ENCODE assay signal across 23 mouse cellular contexts in the genomic region with DNA sequence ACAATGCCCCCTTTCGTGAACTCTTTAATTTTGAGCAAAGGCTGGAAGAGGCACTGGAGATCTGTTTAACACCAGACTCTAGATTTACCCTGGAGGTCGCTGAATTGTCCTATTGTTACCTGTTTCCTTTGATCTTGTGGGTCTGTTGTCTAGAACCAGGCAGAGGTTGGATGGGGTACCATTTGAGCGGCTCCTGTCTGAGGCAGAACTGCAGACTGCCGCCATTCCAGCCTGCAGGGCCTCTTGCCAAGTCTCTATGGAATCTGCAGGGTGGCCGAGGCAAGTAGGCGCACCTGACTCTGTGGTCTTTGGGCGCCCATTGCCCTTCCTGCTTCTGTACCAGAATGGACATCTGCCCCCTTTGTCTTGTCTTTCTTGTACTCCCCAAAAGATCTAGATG. TPM values are rescaled to one million over a fixed set of nuclear protein-coding genes. Genes with fewer than 3 reads are reported as not detected.
A peak's percentile ranks its signal among the peaks of the same experiment; 100 is the strongest.
DNase-seq lines count a peak whose midpoint lies in the region; ATAC-seq lines count a peak whose summit lies in the region.
"Had no signal": no experiment of that assay in that cellular context is flagged by ENCODE, and none has a peak within 500 bp of the region (broad histone marks: within the 10 kb centered on the region; RNA-seq: fewer than 3 reads in every experiment).

No protein-coding gene starts in this region.

- peak; percentile 2 for DNase-seq in embryo, embryonic 10 days (ENCODE audit: low spot score)
- DNase-seq in embryo, embryonic 10.5 days (ENCODE audit: low spot score) = no peak
- peak; percentile 23 for DNase-seq in liver, embryonic 11.5 days (ENCODE audit: low spot score)
- peak; percentile 20 for DNase-seq in R1 (ENCODE audit: low read depth, low spot score)
- DNase-seq in limb, embryonic 11.5 days (ENCODE audit: low spot score) = peak; percentile 19
- no peak for DNase-seq in cerebellum, adult 11 months
- DNase-seq: adrenal gland, adult 2 months; adrenal gland, postnatal 14 days; cerebellum, adult 11-12 months; cerebellum, adult 8-10 months; cerebellum, postnatal 36 days; gastrocnemius, postnatal 10 days; gastrocnemius, postnatal 36 days; heart, postnatal 36 days had no signal

- no peak overlapping the region for H3K27ac ChIP-seq in liver, embryonic 11.5 days (ENCODE audit: low read depth, low read length)
- no peak overlapping the region for H3K27ac ChIP-seq in liver, embryonic 12.5 days
- no peak overlapping the region for H3K27ac ChIP-seq in limb, embryonic 11.5 days (replicated peaks; ENCODE audit: low read depth, low read length)
- H3K27ac ChIP-seq: embryonic facial prominence, embryonic 12.5 days; embryonic facial prominence, embryonic 15.5 days; forebrain, embryonic 12.5 days; hindbrain, embryonic 10.5 days; hindbrain, embryonic 13.5 days had no signal

- 73% methylated on average over 7 of the region's 7 CpGs for WGBS in liver, embryonic 11.5 days
- 50% methylated on average over 7 of the region's 7 CpGs for WGBS in liver, embryonic 12.5 days (ENCODE audit: insufficient replicate concordance)
- WGBS in limb, embryonic 11.5 days = 66% methylated on average over 7 of the region's 7 CpGs

- no peak overlapping the region; the same call in 1 of the 2 replicates for H3K4me2 ChIP-seq in liver, embryonic 11.5 days
- H3K4me2 ChIP-seq in liver, embryonic 12.5 days = no peak overlapping the region
- H3K4me2 ChIP-seq in limb, embryonic 11.5 days (ENCODE audit: low read depth, severe bottlenecking) = no peak overlapping the region
- H3K4me2 ChIP-seq: embryonic facial prominence, embryonic 12.5 days; embryonic facial prominence, embryonic 15.5 days; forebrain, embryonic 12.5 days; heart, embryonic 11.5 days; hindbrain, embryonic 13.5 days had no signal

- H3K4me1 ChIP-seq in liver, embryonic 11.5 days (replicated peaks; ENCODE audit: control insufficient read depth, insufficient read depth, low read length) = peaks cover 22% of the 10 kb centered on the region
- peaks cover 43% of the 10 kb centered on the region for H3K4me1 ChIP-seq in liver, embryonic 12.5 days
- 0 out of 2 replicates have a peak, but pooled peaks cover 4% of the 10 kb centered on the region for H3K4me1 ChIP-seq in limb, embryonic 11.5 days (ENCODE audit: control insufficient read depth, insufficient read depth, low read length)

- H3K9ac ChIP-seq in liver, embryonic 11.5 days (ENCODE audit: low read depth, low read length) = no peak overlapping the region
- no peak overlapping the region for H3K9ac ChIP-seq in liver, embryonic 12.5 days
- no peak overlapping the region for H3K9ac ChIP-seq in limb, embryonic 11.5 days (ENCODE audit: low read length)
- H3K9ac ChIP-seq: embryonic facial prominence, embryonic 12.5 days; embryonic facial prominence, embryonic 15.5 days; forebrain, embryonic 12.5 days; hindbrain, embryonic 13.5 days had no signal

- peaks cover 30% of the 10 kb centered on the region for H3K27me3 ChIP-seq in liver, embryonic 11.5 days (replicated peaks; ENCODE audit: control insufficient read depth, insufficient read depth, low read length)
- peaks cover 93% of the 10 kb centered on the region for H3K27me3 ChIP-seq in liver, embryonic 12.5 days (replicated peaks)
- H3K27me3 ChIP-seq in limb, embryonic 11.5 days (ENCODE audit: control insufficient read depth, insufficient read depth, low read length) = peaks cover 27% of the 10 kb centered on the region

- H3K36me3 ChIP-seq in liver, embryonic 11.5 days (ENCODE audit: control insufficient read depth, insufficient read depth, low read length) = no peaks in the 10 kb centered on the region
- H3K36me3 ChIP-seq in liver, embryonic 12.5 days = no peaks in the 10 kb centered on the region
- no peaks in the 10 kb centered on the region for H3K36me3 ChIP-seq in limb, embryonic 11.5 days (ENCODE audit: control insufficient read depth, insufficient read depth, low read length)
- H3K36me3 ChIP-seq: embryonic facial prominence, embryonic 12.5 days; embryonic facial prominence, embryonic 15.5 days; forebrain, embryonic 12.5 days; hindbrain, embryonic 10.5 days; hindbrain, embryonic 13.5 days had no signal

- H3K9me3 ChIP-seq in liver, embryonic 11.5 days (ENCODE audit: control insufficient read depth, low read length) = no peaks in the 10 kb centered on the region
- H3K9me3 ChIP-seq in liver, embryonic 12.5 days (replicated peaks) = no peaks in the 10 kb centered on the region
- no peaks in the 10 kb centered on the region for H3K9me3 ChIP-seq in limb, embryonic 11.5 days (ENCODE audit: control insufficient read depth, low read length)
- H3K9me3 ChIP-seq: embryonic facial prominence, embryonic 12.5 days; embryonic facial prominence, embryonic 15.5 days; forebrain, embryonic 12.5 days; hindbrain, embryonic 10.5 days; hindbrain, embryonic 13.5 days had no signal

- no peak overlapping the region for H3K4me3 ChIP-seq in liver, embryonic 11.5 days (ENCODE audit: low read depth, low read length)
- no peak overlapping the region for H3K4me3 ChIP-seq in liver, embryonic 12.5 days
- no peak overlapping the region for H3K4me3 ChIP-seq in limb, embryonic 11.5 days (ENCODE audit: low read depth, low read length)
- H3K4me3 ChIP-seq: embryonic facial prominence, embryonic 12.5 days; embryonic facial prominence, embryonic 15.5 days; forebrain, embryonic 12.5 days; hindbrain, embryonic 10.5 days; hindbrain, embryonic 13.5 days had no signal

- ATAC-seq in liver, embryonic 11.5 days (replicated peaks; ENCODE audit: low FRiP score) = no peak
- ATAC-seq in liver, embryonic 12.5 days = no peak
- no peak for ATAC-seq in limb, embryonic 11.5 days (ENCODE audit: insufficient number of reproducible peaks, low FRiP score, low TSS enrichment, low read depth)
- ATAC-seq: forebrain, embryonic 16.5 days; hindbrain, embryonic 16.5 days had no signal

RNA-seq across cellular contexts. Expression of a gene that starts 36.8 kb away (rescaled TPM):
- 4.1 TPM in 2 replicates for polyA plus RNA-seq in liver, embryonic 11.5 days (2014; fragmentation: Nextera tagmentation; extraction: Ambion mirVana)
- 2.4 and 2.7 TPM in 2 replicates for polyA plus RNA-seq in liver, embryonic 12.5 days (2016; fragmentation: Nextera tagmentation; extraction: Ambion mirVana)
- polyA plus RNA-seq in limb, embryonic 11.5 days (2014; fragmentation: Nextera tagmentation; extraction: Ambion mirVana) = 0.67 and 0.88 TPM in 2 replicates

Comparison
In these comparisons a context has a peak if more than half of its experiments do, and no peak if none do; other contexts are left out.
1. DNase-seq: peak in embryo, embryonic 10 days (single experiment), liver, embryonic 11.5 days (single experiment), R1 (single experiment) and limb, embryonic 11.5 days (single experiment); none in embryo, embryonic 10.5 days (single experiment) and cerebellum, adult 11 months (single experiment).